Mouse (Mus musculus): Measurements from ENCODE around the gene Gfer. TPM values are rescaled to one million over a fixed set of nuclear protein-coding genes. Genes with fewer than 3 reads are reported as not detected.
"Not testable (repeated sequence)": the region's sequence is repeated elsewhere in the genome, so short reads cannot be mapped to it uniquely, and the experiment has no call there.

The Gfer gene
- polyA plus RNA-seq, 1 experiment from 2014 or later, result 50.2 TPM

DNA sequence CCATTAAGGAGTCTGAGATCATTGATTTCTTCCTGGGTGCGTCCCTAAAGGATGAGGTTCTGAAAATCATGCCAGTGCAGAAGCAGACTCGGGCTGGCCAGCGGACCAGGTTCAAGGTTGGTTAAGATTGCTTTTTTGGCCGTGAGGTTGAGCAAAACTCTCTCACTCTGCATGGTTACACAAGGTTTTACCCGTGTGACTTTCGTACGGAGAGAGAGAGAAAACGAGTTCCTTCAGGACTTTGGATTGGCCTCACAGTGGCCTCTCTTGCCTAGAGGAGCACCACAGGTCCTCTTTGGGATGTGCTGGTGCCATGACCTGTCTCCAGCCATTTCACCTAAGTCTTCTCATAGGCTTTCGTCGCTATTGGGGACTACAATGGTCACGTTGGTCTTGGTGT, 24.7 kb upstream of the Gfer start:
- not testable (repeated sequence) for H3K27me3 ChIP-seq, H3K27ac ChIP-seq

DNA sequence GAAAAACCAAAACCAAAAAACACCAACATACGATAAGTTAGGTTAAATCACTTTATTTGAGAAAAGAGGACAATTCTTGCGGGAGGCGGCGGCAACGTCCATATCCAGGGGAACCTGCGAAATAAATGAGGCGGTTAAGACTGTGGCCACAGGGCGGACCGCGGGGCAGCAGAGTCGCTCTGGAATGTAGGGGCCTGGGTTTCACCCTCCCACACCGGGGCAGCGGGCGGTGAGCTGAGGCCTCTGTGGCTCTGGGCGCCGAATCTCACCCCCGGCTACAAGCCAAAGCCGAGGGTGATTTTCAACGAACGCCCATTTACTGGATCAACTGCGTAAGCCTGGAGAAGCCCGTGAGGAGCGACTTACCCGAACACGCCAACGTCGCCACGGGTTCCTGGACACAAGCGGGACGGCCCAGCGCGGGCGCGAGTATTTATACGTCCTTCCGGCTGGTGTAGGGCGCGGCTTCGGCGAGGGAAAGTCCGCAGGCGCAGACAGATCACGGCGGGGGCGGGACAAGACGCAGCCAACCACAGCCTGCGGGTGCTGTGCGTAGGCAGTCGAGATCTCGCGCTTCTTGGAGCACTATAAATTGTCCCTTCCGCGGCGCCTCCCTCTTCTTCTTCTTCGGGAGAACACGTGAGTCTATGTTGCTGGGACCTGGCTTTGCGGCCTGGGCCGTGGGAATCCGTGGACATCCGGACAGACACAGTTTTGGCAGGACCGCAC, 23.7 kb upstream of the Gfer start:
- H3K4me1 ChIP-seq, result peaks cover 46% of the 10 kb centered on the region
- H3K4me2 ChIP-seq, result peak overlapping the region; percentile 84
- H3K9me3 ChIP-seq, result no peaks in the 10 kb centered on the region
- H3K27me3 ChIP-seq, result no peaks in the 10 kb centered on the region
- WGBS, result under 1% methylated on average over 61 of the region's 61 CpGs
- peak overlapping the region; percentile 90 for H3K27ac ChIP-seq
- ATAC-seq (ENCODE audit: low FRiP score), result peak; percentile 98
- H3K36me3 ChIP-seq (replicated peaks), result peaks cover 38% of the 10 kb centered on the region
- peak overlapping the region; percentile 89 for H3K9ac ChIP-seq
- H3K4me3 ChIP-seq (replicated peaks), result peak overlapping the region; percentile 87

More for the DNA sequence above, 24.7 kb upstream of the Gfer start:
- H3K4me2 ChIP-seq, result peak overlapping the region; percentile 84
- peak overlapping the region; percentile 87 for H3K4me3 ChIP-seq (replicated peaks)
- peak overlapping the region; percentile 89 for H3K9ac ChIP-seq
- 0% methylated on average over 11 of the region's 11 CpGs for WGBS
- ATAC-seq (ENCODE audit: low FRiP score); H3K9me3 ChIP-seq: not testable (repeated sequence)
- peaks cover 37% of the 10 kb centered on the region for H3K36me3 ChIP-seq (replicated peaks)
- H3K4me1 ChIP-seq, result peaks cover 46% of the 10 kb centered on the region

DNA sequence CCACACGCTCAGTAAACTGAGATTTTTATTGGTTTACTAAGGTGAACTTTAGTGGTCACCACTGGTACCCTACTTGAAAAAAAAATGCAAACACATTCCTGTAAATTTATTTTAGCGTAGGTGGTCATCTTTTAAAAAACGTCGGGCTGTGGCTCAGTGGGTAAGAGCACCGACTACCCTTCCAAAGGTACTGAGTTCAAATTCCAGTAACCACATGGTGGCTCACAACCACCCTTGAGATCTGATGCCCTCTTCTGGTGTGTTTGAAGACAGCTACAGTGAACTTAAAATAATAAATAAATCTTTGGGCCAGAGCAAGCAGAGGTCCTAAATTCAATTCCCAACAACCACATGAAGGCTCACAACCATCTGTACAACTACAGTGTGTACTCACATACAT, 23.0 kb upstream of the Gfer start:
- H3K27me3 ChIP-seq; H3K9me3 ChIP-seq; ATAC-seq (ENCODE audit: low FRiP score); H3K27ac ChIP-seq: not testable (repeated sequence)
- H3K9ac ChIP-seq, result peak overlapping the region; percentile 89
- peaks cover 43% of the 10 kb centered on the region for H3K4me1 ChIP-seq
- peaks cover 38% of the 10 kb centered on the region for H3K36me3 ChIP-seq (replicated peaks)
- H3K4me3 ChIP-seq (replicated peaks), result peak overlapping the region; percentile 87
- 72% methylated on average over 5 of the region's 5 CpGs for WGBS
- H3K4me2 ChIP-seq, result peak overlapping the region; percentile 70

DNA sequence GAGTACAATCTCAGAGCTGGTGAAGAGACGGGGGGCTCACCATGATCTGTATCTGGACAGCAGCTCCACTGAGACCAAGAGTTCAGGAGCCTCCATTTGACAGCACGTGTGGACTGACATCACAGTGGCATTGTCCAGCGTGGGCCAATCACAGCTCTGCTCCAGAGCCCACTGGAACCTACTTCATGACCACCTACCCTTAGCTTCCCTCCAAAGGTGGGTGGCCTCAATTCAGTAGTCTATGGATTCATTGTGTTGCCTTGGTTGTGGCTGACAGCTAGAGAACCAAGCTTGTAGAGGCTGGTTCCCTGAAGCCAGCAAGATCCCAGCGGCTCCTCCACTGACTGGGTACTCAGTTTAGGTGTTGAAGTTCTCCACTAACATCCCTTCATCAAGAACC, 22.0 kb upstream of the Gfer start, which contains the start of the genes Rnf151 and Rps2:
Gene Rnf151 (minus strand): TSS at position 121 of the 400 bp plus-strand sequence.
Gene Rps2 (plus strand): TSS at position 174 of the 400 bp plus-strand sequence.
- Histone ChIP-seq H3K27me3 (no peaks in the 10 kb centered on the region), H3K27ac (no peak within 1 kb of the TSS), H3K36me3 (replicated peaks) (peaks cover 38% of the 10 kb centered on the region), H3K9ac (peak within 1 kb of the TSS; percentile 89; the same call in 1 of the 2 replicates), H3K4me2 (peak within 1 kb of the TSS; percentile 70), H3K4me3 (replicated peaks) (peak within 1 kb of the TSS; percentile 87), H3K9me3 (no peaks in the 10 kb centered on the region), H3K4me1 (peaks cover 34% of the 10 kb centered on the region)
- 81% methylated on average over 4 of the region's 4 CpGs for WGBS
- no peak for ATAC-seq (ENCODE audit: low FRiP score)

DNA sequence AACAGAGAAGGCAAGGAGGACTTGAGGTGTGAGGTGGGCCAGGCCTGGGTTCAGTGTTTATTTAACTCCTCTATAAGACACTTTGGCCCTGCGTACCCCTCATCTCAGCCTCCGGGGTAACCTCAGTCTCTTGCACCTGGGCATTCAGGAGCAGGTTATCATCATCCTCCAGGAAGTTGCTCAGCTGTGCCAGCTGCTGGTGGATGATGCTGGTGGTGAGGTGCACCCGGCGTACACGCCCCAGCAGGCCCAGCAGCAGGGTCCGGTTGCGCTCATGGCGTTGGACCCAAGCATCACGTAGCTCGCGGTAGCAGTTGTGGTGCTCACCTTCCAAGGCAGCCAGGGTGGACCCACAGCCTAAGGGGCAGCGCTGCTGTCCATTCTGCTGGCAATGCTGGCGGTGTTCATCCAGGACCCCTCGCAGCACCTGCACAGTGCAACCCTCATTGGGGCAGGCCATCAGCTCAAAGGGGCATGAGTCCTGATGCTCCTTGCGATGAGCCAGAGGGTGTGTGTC, 20.3 kb upstream of the Gfer start:
- WGBS, result 98% methylated on average over 15 of the region's 15 CpGs

DNA sequence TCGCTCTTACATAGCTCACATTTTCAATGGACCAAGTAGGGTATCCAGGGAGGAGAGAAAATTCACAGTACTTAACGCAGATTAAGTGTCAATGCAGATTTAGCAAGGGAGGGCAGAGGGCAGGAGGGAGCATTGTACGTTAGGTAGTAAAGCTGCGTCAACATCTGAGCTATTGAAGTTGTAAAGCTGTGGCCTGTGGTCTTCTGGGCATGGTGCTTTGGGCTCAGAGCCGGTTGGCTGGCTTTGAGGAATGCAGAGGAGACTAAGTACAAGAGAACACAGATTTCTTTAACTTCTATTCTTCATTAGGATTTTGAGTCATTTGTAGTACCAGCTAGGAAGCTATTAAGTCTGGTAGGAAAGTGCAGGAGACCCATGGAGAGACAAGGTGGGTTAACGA, 19.6 kb upstream of the Gfer start:
- peaks cover 13% of the 10 kb centered on the region for H3K4me1 ChIP-seq
- 43% methylated on average over 6 of the region's 6 CpGs for WGBS

More for the DNA sequence above, 20.3 kb upstream of the Gfer start:
- ATAC-seq (ENCODE audit: low FRiP score), result no peak
- Histone ChIP-seq H3K4me3 (replicated peaks) (no peak overlapping the region), H3K27me3 (no peaks in the 10 kb centered on the region), H3K9ac (no peak overlapping the region), H3K27ac (no peak overlapping the region), H3K36me3 (replicated peaks) (peaks cover 24% of the 10 kb centered on the region), H3K4me1 (peaks cover 17% of the 10 kb centered on the region), H3K9me3 (no peaks in the 10 kb centered on the region), H3K4me2 (no peak overlapping the region)

DNA sequence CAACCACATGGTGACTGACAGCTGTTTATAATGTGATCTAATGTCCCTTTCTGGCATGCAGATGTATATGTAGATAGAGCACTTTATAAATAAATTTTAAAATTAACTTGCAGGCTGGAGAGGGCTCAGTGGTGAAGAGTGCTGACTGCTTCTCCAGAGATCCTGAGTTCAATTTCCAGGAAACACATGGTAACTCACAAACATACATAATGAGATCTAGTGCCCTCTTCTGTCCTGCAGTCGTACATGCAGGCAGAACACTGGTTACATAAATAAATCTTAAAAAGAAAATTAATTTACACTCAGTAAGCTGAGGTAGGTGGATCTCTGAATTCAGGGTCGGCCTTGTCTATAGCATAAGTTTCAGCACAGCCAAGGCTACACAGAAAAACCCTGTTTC, 12.7 kb upstream of the Gfer start:
- no peaks in the 10 kb centered on the region for H3K9me3 ChIP-seq
- peaks cover 17% of the 10 kb centered on the region for H3K4me1 ChIP-seq
- WGBS, result 33% methylated on average over 2 of the region's 2 CpGs
- peaks cover 19% of the 10 kb centered on the region for H3K36me3 ChIP-seq (replicated peaks)
- no peak overlapping the region for H3K27ac ChIP-seq
- no peak overlapping the region; the same call in 1 of the 2 replicates for H3K4me2 ChIP-seq
- H3K4me3 ChIP-seq (replicated peaks), result no peak overlapping the region
- no peaks in the 10 kb centered on the region for H3K27me3 ChIP-seq
- no peak for ATAC-seq (ENCODE audit: low FRiP score)
- H3K9ac ChIP-seq, result no peak overlapping the region

More for the DNA sequence above, 19.6 kb upstream of the Gfer start:
- Histone ChIP-seq H3K27ac (no peak overlapping the region), H3K9me3 (no peaks in the 10 kb centered on the region), H3K4me3 (replicated peaks) (no peak overlapping the region), H3K27me3 (no peaks in the 10 kb centered on the region), H3K9ac (no peak overlapping the region), H3K4me2 (no peak overlapping the region), H3K36me3 (replicated peaks) (peaks cover 22% of the 10 kb centered on the region)
- ATAC-seq (ENCODE audit: low FRiP score), result no peak

DNA sequence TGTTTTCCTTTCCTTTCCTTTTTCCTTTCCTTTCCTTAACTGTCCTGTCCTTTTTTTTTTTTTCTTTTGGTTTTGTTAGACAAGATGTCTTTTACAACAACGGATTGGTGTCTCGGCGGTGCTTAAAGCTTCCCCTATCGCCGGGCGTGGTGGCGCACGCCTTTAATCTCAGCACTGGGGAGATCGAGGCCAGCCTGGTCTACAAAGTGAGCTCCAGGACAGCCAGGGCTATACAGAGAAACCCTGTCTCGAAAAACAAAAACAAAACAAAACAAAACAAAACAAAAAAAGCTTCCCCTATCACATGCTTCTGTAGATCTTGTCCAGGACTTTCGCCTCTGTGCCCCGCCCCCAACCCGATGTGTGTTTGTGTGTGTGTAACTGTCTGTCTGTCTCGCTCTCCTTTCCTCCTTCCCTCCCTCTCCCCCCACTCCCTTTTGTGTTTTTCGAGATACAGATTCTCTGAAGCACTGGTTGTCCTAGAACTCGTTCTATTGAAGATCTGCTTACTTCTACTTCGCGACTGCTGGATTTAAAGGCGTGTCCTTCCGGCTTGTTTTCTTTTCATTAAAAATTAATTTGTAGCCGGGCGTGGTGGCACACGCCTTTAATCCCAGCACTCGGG, 12.0 kb upstream of the Gfer start:
- ATAC-seq (ENCODE audit: low FRiP score), result peak; percentile 66
- Histone ChIP-seq H3K4me1 (peaks cover 17% of the 10 kb centered on the region), H3K9ac (peak overlapping the region; percentile 75), H3K36me3 (replicated peaks) (peaks cover 25% of the 10 kb centered on the region), H3K4me2 (peak overlapping the region; percentile 87), H3K9me3 (no peaks in the 10 kb centered on the region), H3K27ac (peak overlapping the region; percentile 82), H3K27me3 (no peaks in the 10 kb centered on the region), H3K4me3 (replicated peaks) (peak overlapping the region; percentile 81)
- 5% methylated on average over 24 of the region's 24 CpGs for WGBS

DNA sequence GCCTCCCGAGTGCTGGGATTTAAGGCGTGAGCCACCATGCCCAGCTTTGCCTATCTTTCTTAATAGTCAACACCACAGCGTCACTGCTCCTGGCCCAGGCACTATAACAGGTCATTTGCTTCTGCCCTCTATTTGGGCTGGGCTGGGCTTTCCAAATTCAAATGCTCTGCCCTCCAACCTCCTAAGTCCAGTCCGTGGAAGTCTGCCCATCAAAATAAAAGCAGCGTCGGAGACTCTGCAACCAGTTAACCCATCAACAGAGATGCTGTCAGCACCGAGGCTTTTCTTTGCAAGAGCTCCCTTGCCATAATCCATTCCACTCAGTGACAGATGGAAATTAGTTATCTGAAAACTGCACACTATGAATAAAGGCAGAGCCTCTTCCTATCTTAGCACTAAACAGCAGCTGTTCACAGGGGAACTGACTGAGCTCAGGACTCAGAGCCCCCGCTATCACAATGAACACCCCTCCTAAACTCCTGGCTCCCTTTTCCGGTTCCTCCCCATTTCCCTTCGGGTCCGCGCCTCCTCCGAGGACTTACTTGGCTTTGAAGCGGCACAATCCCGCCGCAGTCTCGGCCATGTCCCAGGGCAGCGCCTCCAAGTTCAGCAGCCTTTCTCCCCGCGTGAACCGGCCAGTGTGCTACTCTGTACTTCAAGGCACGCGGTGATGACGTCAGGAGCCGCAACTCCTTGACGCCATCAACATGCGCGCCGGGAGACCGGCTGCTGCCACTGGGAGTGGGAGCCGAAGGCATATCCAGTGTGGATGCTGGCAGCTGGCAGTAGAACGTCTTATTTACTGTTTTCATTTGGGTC, 11.2 kb upstream of the Gfer start, which contains the start of gene Tbl3:
Gene Tbl3 (minus strand): TSS at position 679 of the 819 bp plus-strand sequence.
- peaks cover 17% of the 10 kb centered on the region for H3K4me1 ChIP-seq
- peak within 1 kb of the TSS; percentile 87 for H3K4me2 ChIP-seq
- peak within 1 kb of the TSS; percentile 75 for H3K9ac ChIP-seq
- WGBS, result 4% methylated on average over 32 of the region's 32 CpGs
- H3K27ac ChIP-seq, result peak within 1 kb of the TSS; percentile 82
- no peaks in the 10 kb centered on the region for H3K9me3 ChIP-seq
- no peaks in the 10 kb centered on the region for H3K27me3 ChIP-seq
- H3K4me3 ChIP-seq (replicated peaks), result peak within 1 kb of the TSS; percentile 81
- ATAC-seq (ENCODE audit: low FRiP score), result peak; percentile 90
- H3K36me3 ChIP-seq (replicated peaks), result peaks cover 31% of the 10 kb centered on the region

DNA sequence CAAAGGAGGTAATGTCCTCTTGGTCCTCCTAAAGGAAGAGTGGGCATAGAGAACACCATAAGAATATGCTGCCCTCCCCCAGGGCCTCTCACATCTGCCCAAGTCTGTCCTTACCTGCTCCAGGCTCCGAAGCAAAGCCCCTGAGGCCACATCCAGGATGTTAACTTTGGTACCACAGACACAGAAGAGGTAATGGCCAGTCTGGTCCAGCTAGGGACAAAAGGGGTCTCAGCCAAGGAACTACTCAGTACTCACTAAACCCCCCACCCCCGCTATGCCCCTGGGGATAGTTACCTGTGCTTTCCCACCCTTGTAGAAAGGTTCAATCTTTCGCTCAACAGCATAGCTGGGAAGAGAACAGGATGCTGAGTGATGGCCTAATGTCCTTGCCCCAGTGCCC, 9.9 kb upstream of the Gfer start:
- Histone ChIP-seq H3K4me1 (peaks cover 17% of the 10 kb centered on the region), H3K4me3 (replicated peaks) (peak overlapping the region; percentile 81; the same call in 1 of the 2 replicates), H3K4me2 (peak overlapping the region; percentile 87; the same call in 1 of the 2 replicates), H3K36me3 (replicated peaks) (peaks cover 45% of the 10 kb centered on the region), H3K9ac (0 out of 2 replicates have a peak overlapping the region, but pooled peaks have one; percentile 12), H3K27ac (no peak overlapping the region), H3K27me3 (no peaks in the 10 kb centered on the region), H3K9me3 (no peaks in the 10 kb centered on the region)
- ATAC-seq (ENCODE audit: low FRiP score), result no peak
- 95% methylated on average over 3 of the region's 3 CpGs for WGBS

DNA sequence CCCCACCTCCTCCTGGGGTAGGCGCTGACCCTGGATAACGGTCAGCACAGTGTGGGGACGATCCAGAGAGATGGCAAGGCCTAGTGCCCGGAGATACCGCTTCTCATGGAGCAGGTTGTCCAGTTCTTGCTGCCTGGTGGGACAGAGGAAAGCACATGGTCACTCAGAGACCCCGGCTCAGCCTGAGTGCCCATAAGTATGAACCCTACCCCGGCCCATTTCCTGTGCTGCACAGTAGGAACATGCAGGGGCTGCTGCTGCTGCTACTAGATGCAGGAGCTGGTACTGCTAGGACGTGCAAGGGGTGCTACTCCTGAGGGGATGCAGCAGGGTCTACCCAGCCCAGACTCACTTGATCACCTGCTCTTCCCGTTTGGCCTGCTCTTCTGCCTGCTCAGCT, 5.3 kb upstream of the Gfer start:
- H3K4me1 ChIP-seq, result peaks cover 24% of the 10 kb centered on the region
- H3K4me3 ChIP-seq (replicated peaks), result no peak overlapping the region
- peaks cover 60% of the 10 kb centered on the region for H3K36me3 ChIP-seq (replicated peaks)
- H3K27ac ChIP-seq, result no peak overlapping the region
- WGBS, result 92% methylated on average over 9 of the region's 9 CpGs
- no peaks in the 10 kb centered on the region for H3K9me3 ChIP-seq
- ATAC-seq (ENCODE audit: low FRiP score), result no peak
- H3K4me2 ChIP-seq, result no peak overlapping the region
- H3K27me3 ChIP-seq, result no peaks in the 10 kb centered on the region; the same call in 1 of the 2 replicates
- no peak overlapping the region for H3K9ac ChIP-seq
